Mouse (Mus musculus): ENCODE data around the gene Usp40.

The Usp40 gene

DNA sequence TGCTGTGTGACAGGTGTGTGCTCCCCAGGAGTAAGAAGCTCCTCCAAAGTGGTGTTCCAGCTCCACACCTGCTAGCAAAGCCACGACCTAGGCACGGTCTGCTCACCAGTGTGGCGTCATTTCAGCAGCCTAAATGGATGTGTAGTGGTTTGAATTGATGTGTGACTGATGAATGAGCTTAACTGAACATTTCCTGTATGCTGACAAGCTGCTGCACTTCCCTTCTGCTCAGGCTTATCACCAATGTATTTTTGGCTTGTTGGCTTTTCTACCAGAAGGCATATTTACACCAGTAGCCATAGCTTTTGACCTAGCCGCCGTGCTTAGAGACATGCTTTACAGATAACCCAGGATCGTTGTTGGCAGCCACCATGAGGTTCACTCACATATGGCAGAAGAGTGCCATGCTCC lies 60.7 kb downstream of the Usp40 start:
- no peak for DNase-seq (ENCODE audit: low spot score in 2 of 2)

DNA sequence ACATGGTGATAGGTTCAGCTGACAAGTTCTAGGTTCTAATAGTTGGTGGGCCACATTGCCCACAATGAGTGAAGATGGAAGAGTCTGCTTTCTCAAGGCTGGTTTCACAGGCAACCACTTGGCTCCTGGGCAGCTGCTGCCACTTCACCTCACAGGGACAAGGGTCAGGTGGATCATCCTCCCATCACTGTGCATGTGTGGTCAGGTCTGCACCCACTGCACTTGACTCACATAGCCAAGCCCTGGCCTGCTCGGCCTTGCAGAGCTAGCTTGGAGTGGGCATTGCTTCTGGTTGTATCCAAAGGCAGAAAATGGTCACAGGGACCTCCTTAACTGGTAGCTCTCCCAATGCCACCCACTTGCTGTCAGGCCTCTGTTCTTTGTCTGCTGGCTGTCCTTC lies 66.6 kb downstream of the Usp40 start:
- DNase-seq (ENCODE audit: low spot score in 2 of 2) = no peak

DNA sequence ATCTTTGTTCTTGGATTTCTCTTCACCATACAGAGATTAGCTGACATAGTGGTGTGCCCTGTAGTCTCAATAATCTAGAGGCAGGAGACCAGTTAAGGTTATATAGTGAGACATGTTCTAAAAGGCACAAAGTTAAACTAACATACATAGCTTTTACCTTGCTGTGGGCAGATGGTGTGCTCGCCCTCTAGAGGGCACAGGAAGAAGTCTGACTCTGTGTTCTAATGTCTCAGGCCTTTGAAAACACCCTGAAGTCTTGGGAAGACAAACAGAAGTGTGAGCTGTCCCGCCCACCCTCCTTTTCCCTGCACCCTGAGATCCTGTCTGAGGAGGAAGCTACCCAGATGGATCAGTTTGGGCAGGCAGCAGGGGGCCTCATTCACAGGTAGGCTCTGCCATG lies 71.8 kb downstream of the Usp40 start:
- DNase-seq (ENCODE audit: low spot score in 2 of 2) = no peak

DNA sequence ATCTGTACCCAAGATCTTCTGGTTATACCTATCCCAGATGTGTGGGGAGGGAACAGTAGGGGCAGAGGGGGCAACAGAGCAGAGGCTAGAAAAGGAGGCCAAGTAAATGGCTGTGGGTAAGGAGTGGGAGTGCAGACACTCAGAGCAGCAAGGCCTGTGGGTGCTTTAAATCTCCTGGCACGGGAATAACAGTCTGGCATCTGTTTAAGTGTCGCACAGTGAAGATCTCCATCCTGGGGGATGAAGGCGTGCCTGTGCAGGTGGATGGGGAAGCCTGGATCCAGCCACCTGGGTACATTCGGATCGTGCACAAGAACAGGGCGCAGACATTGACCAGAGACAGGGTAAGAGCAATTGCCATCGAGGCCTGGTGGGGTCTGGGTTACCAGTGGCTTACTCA lies 72.3 kb downstream of the Usp40 start:
- DNase-seq (ENCODE audit: low spot score in 2 of 2) = no peak

DNA sequence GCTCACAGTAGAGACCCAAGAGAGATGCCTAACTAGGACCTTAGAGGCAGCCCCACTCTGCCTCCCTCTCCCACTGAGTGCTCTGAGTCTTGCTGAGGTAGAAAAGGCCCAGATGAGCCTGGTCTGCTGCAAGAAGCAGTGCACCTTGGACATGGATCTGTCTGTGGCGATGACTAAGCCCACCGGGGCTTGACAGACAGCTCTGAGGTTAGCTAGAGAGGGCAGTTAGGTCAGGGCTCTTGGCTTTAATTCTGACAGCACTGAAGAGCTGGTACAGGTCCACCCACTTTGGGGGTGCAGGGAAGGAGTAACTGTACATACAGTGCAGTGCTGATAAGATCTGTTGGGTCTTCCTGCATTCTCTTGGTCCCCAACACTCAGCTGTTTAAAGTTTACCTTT lies 72.8 kb downstream of the Usp40 start:
- no peak for DNase-seq (ENCODE audit: low spot score in 2 of 2)

DNA sequence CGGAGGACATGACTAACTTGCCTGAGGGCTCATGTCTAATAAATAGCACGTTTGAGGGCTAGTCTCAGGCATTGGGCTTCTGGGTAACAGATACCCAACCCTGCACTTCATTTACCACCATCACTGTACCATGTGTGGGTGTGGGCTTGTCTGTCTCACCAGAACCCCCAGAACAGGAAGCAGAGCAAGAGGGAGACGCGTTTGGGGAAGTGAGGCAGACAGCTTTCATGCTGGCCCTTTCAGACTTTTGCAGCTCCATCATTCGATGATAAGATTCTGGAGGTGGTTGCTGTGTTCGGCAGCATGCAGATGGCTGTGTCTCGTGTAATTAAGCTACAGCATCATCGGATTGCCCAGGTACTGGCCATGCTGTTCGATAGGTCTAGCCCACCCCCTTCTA lies 73.3 kb downstream of the Usp40 start:
- DNase-seq (ENCODE audit: low spot score in 2 of 2) = no peak

DNA sequence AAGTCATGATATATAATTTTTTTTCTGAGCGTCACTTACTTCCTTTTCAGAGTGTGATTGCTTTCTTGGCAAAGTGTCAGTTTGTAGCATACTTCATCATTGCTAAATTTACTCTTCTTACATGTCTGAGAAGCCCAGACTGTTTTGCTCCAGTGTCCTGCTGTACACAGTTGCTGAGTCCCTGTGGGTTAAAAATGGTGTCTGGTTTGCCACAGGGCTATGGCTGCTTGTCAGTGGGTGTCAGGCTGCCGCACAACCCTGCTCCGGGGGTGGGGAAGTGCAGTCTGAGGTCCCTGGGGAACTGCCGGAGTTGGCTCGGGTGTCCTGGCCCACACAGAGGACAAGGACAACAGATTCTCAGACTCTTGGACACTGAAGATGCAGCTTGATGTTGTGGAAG lies 75.3 kb downstream of the Usp40 start:
- DNase-seq (ENCODE audit: low spot score in 2 of 2) = no peak

DNA sequence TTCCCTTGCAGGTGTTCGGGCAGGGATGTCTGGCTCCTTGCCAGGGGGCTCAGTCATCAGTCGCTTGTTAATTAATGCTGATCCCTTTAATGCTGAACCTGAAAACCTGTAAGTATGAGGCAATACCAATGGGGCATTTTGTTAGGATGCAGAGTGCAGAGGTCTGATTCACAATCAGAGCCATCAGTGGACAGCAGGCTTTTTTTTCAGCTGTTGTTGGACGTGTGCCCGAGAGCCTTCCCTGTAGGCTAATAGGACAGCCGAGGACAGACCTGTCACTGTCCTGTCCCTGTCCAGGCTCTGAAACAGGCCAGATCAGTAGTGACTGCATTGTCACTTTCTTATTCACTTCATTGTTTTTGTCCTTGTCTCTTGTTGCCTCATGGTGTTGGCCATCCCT lies 78.6 kb downstream of the Usp40 start:
- no peak for DNase-seq (ENCODE audit: low spot score in 2 of 2)

DNA sequence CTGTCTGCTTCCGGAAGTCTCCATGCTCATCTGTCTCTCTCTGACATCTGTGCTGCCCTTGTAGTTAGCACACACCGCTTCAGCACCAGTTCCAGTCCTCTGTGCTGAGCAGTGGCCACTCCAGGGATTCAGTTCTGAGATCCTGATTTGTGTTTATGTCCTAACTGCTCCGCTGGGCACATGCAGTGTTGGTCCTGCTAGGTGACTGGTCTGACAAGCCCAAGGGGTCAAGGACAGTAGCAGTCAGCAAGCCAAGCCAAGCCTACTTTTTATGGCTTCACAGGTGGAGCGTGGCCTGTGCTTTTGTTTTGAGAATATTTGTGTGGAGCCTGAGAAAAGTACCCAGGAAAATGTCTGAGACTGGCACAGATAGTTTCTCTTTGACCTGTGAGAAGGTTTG lies 83.5 kb downstream of the Usp40 start:
- no peak for DNase-seq (ENCODE audit: low spot score in 2 of 2)

DNA sequence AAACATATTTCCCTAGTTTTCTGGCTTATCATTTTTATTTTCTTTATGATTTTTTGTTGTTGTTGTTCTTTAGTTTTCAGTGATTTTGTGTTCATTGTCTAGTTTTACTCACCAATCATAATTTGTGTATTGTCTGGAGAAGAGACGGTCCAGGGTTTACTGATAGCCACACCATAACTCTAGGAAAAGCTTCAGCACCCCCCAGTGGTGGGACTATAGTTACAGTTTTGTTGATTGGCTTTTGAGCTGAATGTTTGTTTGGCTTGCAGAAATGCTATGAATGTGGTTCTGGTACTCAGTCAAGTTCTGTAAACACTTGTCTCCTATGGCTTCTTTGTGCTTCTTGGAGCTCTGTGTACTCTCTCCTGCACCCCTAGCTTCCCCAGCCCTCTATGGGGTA lies 85.7 kb downstream of the Usp40 start:
- DNase-seq (ENCODE audit: low spot score in 2 of 2) = no peak

DNA sequence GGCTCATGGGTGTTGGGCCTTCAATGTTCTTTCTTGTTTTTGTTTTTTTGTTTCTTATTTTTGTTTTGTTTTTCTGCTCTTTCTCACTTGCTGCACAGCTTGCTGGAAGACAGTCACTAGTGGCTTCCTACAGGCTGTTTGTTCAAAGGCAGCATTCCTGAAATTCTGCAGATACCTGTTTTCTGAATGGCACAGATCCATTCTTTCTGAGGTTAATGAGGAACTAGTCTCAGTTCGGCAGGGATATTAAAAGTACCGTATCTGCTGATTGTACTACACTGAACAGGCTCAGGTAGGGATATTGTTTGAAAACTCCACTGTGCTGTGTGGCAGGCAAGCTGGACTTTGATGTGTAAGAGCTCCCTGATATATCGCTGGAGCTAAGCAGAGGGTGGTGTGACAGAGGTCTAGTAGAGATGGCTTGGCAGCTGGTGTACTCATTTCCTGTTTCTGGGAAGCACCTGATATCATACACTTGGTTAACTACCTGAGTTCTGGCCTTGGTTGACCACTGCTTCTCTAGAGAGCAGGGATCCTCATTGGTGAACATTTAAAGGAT lies 88.2 kb downstream of the Usp40 start:
- no peak for DNase-seq (ENCODE audit: low spot score in 2 of 2)

DNA sequence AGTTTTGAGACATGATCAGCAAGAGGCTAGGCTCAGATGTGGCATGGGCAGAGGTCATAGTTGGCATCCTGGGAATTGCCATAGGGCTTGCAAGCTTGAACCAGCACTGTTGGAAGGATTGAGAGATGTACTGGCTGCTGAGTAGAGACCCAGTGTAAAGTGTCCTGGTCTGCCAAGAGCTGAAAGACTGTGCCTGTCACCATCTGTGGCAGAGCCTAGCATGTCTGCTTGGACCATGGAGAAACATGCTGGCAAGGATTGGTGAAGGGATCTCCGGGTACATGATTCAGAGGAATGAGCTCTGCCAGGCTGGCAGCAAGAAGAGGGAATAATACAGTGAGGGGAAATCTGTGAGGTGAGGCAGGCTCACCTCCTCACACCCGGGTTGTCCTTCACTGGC lies 90.3 kb downstream of the Usp40 start:
- DNase-seq (ENCODE audit: low spot score in 2 of 2) = no peak

DNA sequence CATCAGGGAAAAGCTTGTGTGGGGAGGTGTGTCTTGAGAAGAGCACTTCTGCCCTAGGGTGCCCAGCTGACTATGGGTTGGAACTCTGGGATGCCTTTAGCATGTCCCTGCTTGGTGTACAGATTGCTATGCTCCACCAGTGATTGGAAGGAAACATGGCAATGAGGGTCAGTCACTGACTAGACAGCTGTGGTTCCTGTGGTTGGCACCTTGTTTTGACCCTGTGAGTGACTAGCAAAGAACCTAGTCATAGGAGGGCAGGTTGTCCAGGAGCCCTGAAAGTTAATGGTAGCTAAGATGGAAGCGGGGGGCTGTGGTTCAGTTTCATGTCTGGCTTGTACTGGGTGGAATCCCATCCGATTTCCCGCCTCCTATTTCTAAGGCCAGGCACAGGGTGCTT lies 91.0 kb downstream of the Usp40 start:
- no peak for DNase-seq (ENCODE audit: low spot score in 2 of 2)

DNA sequence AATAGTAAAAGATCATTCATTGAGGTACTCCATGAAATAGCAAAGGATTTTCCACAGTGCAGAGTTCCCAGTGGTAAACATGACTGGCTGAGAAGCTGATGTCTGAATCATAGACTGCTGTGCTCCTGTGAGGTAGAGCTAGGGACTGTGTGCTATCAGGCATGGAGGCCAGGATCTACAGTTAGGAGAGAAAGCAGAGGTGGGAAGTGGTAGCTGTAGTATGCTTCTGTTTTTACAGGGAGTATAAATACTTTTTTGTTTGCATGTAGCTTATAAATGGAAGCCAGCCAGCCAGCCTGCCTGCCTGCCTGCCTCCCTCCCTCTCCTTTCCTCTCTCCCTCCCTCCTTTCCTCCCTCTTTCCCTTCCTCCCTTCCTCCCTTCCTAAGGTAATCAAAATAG lies 95.0 kb downstream of the Usp40 start:
- DNase-seq (ENCODE audit: low spot score in 2 of 2) = no peak

DNA sequence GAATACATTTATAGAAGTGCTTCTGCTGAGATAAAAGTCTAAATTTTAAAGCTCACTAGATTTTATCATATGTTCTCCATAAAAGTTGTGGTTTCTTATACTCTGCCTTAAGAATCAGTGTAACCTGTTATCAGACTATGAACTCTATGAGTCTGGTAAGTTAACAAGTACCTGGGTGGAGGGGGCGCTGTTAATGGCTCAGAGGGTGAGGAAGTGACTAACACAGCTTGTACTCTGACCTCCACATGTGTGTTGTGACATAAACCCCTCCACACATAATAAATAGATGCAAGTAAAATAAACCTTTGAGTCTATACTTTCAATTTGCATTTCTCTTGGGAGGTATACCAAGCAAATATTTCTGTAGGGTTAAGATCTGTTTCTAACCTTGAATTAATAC lies 97.9 kb downstream of the Usp40 start:
- no peak for DNase-seq (ENCODE audit: low spot score in 2 of 2)

DNA sequence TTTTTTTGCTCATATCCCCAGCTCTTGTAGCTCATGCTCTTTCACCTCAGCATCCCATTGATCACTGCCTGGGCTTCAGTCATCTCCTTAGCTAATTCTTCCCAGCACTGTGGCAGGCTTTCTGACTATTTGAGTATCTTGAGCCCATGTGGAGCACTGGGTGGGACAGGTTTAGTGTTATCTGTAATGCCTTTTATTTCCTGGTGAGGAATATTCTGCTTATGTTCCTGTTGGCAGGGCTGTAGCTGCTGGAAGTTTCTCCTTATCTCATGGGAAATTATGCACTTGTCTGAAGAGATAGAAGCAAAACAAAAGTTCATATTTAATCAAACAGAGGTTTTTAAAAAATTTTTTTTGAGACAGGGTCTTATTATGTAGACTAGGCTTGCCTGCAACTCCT lies 98.8 kb downstream of the Usp40 start:
- DNase-seq (ENCODE audit: low spot score in 2 of 2) = no peak

DNA sequence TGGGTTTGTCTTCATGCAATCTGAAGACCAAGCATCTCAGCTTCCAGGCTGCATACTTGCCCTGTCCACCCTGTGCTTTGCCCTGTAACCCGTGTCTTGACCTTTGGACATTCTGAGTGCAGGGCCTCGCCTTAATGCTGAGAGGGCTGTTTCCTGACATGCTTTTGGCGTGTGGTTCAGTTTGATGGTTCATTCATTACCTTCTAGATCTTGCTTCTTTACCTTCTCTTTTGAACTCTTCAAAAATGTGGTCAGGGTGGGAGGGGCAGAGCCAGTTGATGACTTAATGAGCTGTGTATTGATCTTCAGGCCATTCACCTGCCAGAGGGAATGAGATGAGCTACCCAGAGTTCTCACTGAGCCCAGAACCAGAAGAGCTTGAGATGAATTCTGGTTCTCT lies 99.6 kb downstream of the Usp40 start:
- no peak for DNase-seq (ENCODE audit: low spot score in 2 of 2)

DNA sequence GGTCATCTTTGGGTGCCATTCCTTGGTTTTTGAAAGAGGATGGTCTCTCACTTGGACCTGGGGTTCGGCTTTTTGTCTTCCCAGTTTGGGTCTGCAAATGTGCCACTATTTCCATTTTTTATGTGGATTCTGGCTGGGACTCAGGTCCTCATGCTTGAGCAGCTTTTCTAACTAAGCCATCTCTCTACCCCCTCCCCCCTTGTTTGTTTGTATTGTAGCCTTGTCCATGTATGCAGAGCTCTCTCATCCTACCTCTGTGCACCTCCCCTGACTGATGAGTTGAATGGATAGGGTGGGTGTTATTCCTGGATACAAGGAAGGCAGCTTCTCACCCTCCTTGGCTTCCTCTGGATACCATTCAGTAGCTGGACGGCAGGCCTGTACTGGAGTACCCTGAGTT lies 100.3 kb downstream of the Usp40 start:
- DNase-seq (ENCODE audit: low spot score in 2 of 2) = no peak

DNA sequence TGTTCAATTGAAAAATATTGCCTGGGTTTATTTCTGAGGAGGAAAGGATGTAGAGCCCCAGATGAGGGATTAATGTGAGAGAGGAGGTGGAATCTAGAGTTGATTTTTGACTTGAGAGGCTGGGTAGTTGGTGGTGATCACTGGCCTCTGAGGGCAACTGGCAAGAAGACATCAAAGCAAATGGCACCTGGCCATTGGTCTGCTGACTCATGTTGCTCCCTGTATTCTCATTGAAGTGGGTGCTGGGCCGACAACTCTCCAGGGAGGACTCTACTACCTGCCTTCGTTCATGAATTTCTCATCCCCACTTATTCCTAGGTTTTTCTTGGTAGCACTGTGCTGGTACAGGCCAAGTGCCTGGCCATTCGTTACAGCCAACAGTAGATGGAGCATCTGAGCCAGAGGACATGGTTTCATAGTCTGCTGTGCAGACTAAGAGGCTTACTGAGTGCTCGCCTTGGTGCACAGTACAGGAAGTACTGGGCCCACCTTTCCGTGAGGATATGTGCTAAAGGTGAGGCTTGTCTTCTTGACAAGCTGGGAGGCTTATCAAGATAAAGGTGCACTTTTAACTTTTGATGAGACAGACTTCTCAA lies 101.9 kb downstream of the Usp40 start:
- DNase-seq (ENCODE audit: low spot score in 2 of 2) = no peak

DNA sequence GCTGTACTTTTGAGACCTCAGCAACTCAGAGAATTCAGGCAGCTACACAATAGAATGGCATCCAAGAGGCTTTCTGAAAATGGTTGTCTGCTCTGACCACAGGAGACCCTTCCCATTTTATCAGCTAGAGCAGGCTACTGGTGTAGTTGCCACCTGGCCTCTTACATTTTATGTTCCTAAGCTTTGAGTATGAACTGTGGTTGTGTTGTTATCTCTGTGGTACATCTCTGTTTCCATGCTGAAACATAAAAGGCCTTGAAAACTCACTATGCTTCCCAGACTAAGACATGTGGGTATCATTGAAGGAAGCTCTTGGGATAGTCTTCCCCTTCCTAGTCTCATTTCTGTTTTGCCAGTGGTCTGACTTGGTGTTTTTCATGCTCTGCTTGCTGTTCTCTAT lies 106.2 kb downstream of the Usp40 start:
- no peak for DNase-seq (ENCODE audit: low spot score in 2 of 2)

DNA sequence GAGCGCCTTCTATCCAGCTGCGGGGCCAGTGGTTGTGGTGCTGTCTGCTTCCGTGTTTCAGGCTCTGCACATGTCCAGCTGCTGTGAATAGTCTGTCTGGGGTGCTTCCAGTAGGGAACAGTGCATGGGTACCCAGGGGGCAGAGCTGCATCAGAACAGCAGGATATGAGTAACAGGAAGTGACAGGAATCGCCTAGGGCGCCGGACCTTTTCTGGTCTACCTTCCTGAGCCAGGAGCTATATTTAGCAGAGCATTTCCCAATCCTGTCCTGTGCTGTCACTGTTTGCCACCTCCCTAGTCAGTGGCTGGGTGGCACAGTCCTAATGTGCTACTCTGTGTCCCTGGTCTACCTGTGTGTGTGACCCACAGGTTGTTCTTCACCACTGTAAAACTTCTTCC lies 107.4 kb downstream of the Usp40 start:
- no peak for DNase-seq (ENCODE audit: low spot score in 2 of 2)

DNA sequence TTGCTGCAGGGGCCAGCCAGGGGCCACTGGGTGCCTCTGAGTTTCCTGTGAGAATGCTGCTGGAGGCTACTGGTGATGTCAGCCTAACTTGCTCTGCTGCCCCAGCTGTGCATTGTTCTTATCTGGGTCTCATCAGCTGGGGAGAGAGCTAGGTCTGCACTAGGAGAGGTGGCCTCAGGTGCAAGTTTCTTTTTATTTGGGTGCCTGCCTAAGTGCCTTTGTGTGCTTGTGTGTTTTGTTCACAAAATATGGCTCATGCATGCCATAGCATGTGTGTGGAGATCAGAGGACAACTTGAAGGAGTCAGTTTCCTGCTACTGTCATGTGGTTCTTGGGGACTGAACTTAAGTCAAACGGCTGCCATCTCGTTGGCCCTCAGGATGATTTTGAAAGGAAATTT lies 108.7 kb downstream of the Usp40 start:
- DNase-seq (ENCODE audit: low spot score in 2 of 2) = no peak

DNA sequence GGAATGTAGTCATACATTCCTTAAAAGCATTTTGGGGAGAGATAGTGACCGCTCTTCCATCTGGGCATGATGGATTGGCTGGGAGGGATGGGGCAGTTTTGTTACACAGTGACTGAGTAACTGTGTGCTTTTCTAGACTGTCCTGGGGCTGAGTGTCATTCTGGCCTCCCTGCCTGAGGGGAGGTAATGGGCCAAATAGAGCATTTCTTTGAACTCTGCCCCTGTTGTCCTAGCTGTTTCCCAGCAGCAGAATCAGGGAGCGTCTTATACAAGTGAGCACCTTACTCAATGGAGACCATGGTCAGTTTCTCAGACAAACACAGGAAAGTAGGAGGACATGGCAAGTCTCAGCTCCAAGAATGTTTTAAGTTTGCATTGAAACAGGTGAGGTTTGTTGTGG lies 111.4 kb downstream of the Usp40 start:
- no peak for DNase-seq (ENCODE audit: low spot score in 2 of 2)

All from frontal cortex, postnatal 14 days (tissue).